Mouse (Mus musculus): Measurements from ENCODE around the gene Cltc.

Cltc gene

DNA sequence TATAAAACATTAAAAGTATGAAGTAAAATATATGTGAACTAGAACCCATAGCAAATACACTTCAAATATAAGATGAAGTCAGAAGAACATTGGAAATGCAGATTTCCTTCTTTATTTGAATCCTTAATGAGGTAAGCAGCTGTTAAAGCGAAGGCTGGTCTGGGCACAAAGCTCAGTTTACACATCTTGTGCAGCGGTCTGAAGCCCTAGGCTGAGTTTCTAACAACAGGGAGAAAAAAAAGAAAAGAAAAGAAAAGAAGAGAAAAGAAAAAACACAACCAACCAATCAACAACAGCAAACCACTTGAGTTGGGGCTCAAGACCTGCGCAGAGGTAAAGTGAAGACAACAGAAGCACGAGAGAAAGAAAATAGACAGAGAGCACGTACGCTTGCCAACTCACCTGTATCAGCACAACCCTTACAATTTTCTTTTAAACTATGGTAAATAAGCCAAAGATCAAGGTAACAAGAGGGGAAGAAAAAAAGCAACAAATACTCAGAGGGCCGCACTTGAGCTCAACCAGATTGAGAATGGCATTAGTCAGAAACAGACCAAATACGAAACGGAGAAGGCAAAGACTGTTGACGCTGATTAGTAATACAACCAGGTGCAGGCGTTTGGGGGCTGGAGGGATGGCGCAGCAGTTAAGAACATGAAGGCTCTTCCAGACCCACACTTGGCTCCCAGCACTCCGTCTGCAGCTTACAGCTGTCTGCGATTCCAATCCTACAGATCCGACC lies 109.5 kb downstream of the Cltc start:
- no peak for DNase-seq (ENCODE audit: low read depth, low spot score)

DNA sequence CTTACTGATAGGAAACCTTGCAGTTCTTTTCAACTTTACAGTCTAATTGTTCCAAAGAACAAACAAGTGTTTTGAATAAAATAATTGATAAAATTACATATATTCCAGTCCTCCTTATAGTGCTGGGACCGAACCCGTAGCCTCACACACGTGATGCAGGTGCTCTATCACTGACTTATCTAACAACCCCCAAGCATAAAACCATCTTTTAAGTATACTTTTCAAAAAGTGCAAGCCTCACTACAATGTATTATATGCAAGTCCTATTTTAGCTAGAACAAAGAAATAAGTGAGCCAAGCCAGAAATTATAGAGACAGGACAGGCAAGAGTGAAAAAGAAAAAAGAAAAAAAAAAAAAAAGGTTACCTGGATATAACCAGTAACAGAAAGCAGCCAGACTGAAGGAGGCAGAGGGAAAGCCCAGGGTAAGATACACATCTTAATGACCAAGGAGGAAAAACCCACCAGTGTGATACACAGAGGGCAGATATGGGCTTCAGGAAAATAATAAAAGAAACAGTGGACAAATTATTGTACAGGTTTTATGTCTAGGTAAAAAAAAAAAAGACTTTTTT lies 110.4 kb downstream of the Cltc start:
- no peak for DNase-seq (ENCODE audit: low read depth, low spot score)

DNA sequence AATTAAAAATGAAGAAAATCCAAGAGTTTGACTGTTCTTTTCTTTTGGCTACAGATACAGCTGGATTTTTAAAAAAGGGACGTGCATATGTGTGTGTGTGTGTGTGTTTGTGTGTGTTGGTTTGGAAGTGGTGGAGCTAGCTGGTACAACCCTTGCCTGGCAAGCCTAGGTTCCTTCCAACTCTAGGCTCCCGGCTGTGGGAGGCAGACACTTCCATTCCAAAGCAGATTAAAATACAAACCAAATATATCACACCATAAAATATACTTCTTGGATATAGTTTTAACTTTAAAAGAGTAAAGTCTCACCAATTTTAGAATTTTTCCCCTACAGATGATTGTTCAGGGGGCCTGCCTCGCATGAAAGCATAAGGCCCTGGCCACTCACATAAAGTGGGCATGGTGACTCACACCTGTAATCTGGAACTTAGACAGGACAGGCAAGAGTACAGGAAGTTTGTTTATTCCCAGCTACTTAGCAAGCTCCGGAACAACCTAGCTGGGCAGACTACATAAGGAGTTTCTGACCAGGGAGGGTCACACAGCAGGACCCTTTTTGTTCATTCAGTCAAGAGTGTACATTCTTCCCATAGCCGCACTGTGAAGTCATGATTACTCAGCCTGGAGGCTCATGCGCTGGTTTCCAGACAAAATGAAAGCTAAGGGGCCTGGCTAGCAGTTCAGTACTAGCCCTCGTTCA lies 111.1 kb downstream of the Cltc start:
- no peak for DNase-seq (ENCODE audit: low read depth, low spot score)

DNA sequence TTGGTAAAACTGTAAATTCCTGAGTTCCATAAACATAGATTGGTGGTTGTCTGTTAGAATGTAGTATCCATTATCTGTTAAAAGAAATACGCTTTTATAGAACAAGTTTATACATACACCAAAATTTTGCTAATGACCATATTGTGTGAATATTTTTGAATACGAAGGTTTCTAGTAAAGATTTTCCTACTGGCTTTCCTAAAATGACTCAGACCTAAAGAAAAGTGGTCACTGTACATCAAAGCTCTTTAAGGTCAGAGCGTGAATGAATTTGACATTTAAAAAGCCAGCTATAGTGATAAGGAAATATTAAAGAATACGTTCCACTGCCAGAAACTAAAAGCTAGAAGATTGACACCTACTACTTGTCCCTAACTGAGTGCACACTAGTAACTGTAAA lies 112.8 kb downstream of the Cltc start:
- no peak for DNase-seq (ENCODE audit: low read depth, low spot score)
